Mouse (Mus musculus) lung, adult 2 months (tissue): Measurements from ENCODE around the gene Matn3.
A peak's percentile ranks its signal among the peaks of the same experiment; 100 is the strongest.
"Not testable (repeated sequence)": the region's sequence is repeated elsewhere in the genome, so short reads cannot be mapped to it uniquely, and the experiment has no call there.

Experiments
- CTCF ChIP-seq: fragments of 200-500 bp; IDR thresholded peaks from 2 replicates; pipeline ENCODE4 v1.5.1; 2011; ENCODE audit warnings: mild to moderate bottlenecking, low read length, control low read depth; ENCODE audit not compliant: insufficient read depth
- POLR2A ChIP-seq: fragments of 200-500 bp; IDR thresholded peaks from 2 replicates; pipeline ENCODE4 v1.6.1; 2011; ENCODE audit warnings: low read depth, mild to moderate bottlenecking, control low read depth, low read length, borderline replicate concordance; ENCODE audit errors: extremely low read depth

DNA sequence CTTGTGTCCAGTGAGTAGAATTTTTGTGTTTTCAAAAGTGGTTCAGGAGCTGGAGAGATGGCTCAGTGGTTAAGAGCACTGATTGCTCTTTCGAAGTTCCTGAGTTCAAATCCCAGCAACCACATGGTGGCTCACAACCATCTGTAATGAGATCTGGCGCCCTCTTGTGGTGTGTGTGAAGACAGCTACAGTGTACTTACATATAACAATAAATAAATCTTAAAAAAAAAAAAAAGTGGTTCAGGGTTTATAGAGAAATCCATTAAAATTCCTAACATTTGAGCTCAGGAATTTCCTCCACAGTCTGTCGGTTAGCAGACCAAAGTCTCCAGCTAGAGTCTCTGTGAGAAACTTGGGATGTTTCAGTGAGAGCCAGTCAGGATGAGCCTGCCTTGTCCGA lies 11.5 kb upstream of the Matn3 start:
- not testable (repeated sequence) for TF ChIP-seq POLR2A
- TF ChIP-seq CTCF, result 0 out of 2 replicates have a peak, but pooled peaks have one; percentile 5
